Comparison of ENCODE assay signal across 8 mouse cellular contexts in genomic region chr7:44704363-44704762, GRCm38 (mm10). TPM values are rescaled to one million over a fixed set of nuclear protein-coding genes. Genes with fewer than 3 reads are reported as not detected.
DNase-seq lines count a peak whose midpoint lies in the region.

No protein-coding gene starts in this region.

- no peak overlapping the region for H3K4me3 ChIP-seq in midbrain, embryonic 10.5 days

- H3K27me3 ChIP-seq in midbrain, embryonic 10.5 days (ENCODE audit: low read depth, poor library complexity, severe bottlenecking): no peaks in the 10 kb centered on the region

- no peak overlapping the region for H3K27ac ChIP-seq in midbrain, embryonic 10.5 days (replicated peaks)

- intact Hi-C loops in heart, postnatal 25 days (cut with DNase I): loop anchor here (5.0 kb wide), 2 partner anchors 37 to 52 kb away; no protein-coding TSS in a partner anchor

- no peaks in the 10 kb centered on the region for H3K36me3 ChIP-seq in midbrain, embryonic 10.5 days

- DNase-seq in heart, postnatal 4 days: peak; percentile 57
- DNase-seq in heart, postnatal 25 days (ENCODE audit: low spot score): no peak
- peak; percentile 74 for DNase-seq in testis, postnatal 10 days (ENCODE audit: low spot score)
- DNase-seq in testis, postnatal 14 days (ENCODE audit: low spot score): no peak
- DNase-seq in cerebellum, postnatal 10 days: peak; percentile 69 to 78
- peak; percentile 49 to 64 for DNase-seq in lung, adult 18-20 months
- no peak for DNase-seq in gastrocnemius, postnatal 4 days (ENCODE audit: low spot score in 2 of 2)
- no peak for DNase-seq in midbrain, embryonic 10.5 days (ENCODE audit: low spot score)

- no peaks in the 10 kb centered on the region for H3K9me3 ChIP-seq in midbrain, embryonic 10.5 days (replicated peaks)

- 62% methylated on average over 3 of the region's 3 CpGs for WGBS in midbrain, embryonic 10.5 days

- peaks cover 7% of the 10 kb centered on the region; the same call in 1 of the 2 replicates for H3K4me1 ChIP-seq in midbrain, embryonic 10.5 days

RNA-seq across cellular contexts. Expression of gene Izumo2, which starts 4.2 kb away (rescaled TPM):
- total RNA-seq in heart, postnatal 4 days (2021): not detected
- not detected for total RNA-seq in heart, postnatal 25 days (2021)
- not detected for total RNA-seq in gastrocnemius, postnatal 4 days (2021)
- not detected in 2 replicates for polyA plus RNA-seq in midbrain, embryonic 10.5 days (2016; fragmentation: Nextera tagmentation; extraction: Ambion mirVana)

RNA-seq across cellular contexts. Expression of gene Myh14, which starts 33.7 kb away (rescaled TPM):
- total RNA-seq in heart, postnatal 4 days (2021): 10 to 100 TPM; 11.8 to 14.3 TPM
- total RNA-seq in heart, postnatal 25 days (2021): 10 to 100 TPM; 72.2 to 80.8 TPM
- total RNA-seq in gastrocnemius, postnatal 4 days (2021): 10 to 100 TPM; 25.7 to 26.6 TPM
- polyA plus RNA-seq in midbrain, embryonic 10.5 days (2016; fragmentation: Nextera tagmentation; extraction: Ambion mirVana): 1.0 and 1.1 TPM in 2 replicates

RNA-seq across cellular contexts. Expression of gene Vrk3, which starts 43.9 kb away (rescaled TPM):
- total RNA-seq in heart, postnatal 4 days (2021): 10 to 100 TPM; 28.4 to 28.9 TPM
- 10 to 100 TPM; 22.8 to 24.3 TPM for total RNA-seq in heart, postnatal 25 days (2021)
- total RNA-seq in gastrocnemius, postnatal 4 days (2021): 10 to 100 TPM; 18.9 to 20.7 TPM
- 44.7 and 49.5 TPM in 2 replicates for polyA plus RNA-seq in midbrain, embryonic 10.5 days (2016; fragmentation: Nextera tagmentation; extraction: Ambion mirVana)

RNA-seq across cellular contexts. Expression of gene Zfp473, which starts 46.5 kb away (rescaled TPM):
- total RNA-seq in heart, postnatal 4 days (2021): under 1 TPM; 0.19 to 0.20 TPM
- total RNA-seq in heart, postnatal 25 days (2021): under 1 TPM in 1 of 2 experiments, not detected in 1; 0.21 TPM
- under 1 TPM; 0.32 to 0.41 TPM for total RNA-seq in gastrocnemius, postnatal 4 days (2021)
- polyA plus RNA-seq in midbrain, embryonic 10.5 days (2016; fragmentation: Nextera tagmentation; extraction: Ambion mirVana): 3.2 and 3.6 TPM in 2 replicates

Comparison
In these comparisons a context has a peak if more than half of its experiments do, and no peak if none do; other contexts are left out.
1. DNase-seq: peak in heart, postnatal 4 days (single experiment), testis, postnatal 10 days (single experiment), cerebellum, postnatal 10 days (2 of 2) and lung, adult 18-20 months (2 of 2); none in heart, postnatal 25 days (single experiment), testis, postnatal 14 days (single experiment), gastrocnemius, postnatal 4 days (0 of 2) and midbrain, embryonic 10.5 days (single experiment).